Mouse (Mus musculus): ENCODE data around the gene Rnf214.

- TF ChIP-seq CTCF (IDR thresholded peaks at IDR 0.05) (no peak), EP300 (IDR thresholded peaks at IDR 0.05) (no peak)
Observed at GRCm38 (mm10) chr9:45939794-45940193, 33.1 kb upstream of the Rnf214 start.

Data from lung, postnatal 0 days (tissue).